Mouse (Mus musculus): ENCODE data around the gene Gm10271.
A peak's percentile ranks its signal among the peaks of the same experiment; 100 is the strongest.

Gene Gm10271

DNA sequence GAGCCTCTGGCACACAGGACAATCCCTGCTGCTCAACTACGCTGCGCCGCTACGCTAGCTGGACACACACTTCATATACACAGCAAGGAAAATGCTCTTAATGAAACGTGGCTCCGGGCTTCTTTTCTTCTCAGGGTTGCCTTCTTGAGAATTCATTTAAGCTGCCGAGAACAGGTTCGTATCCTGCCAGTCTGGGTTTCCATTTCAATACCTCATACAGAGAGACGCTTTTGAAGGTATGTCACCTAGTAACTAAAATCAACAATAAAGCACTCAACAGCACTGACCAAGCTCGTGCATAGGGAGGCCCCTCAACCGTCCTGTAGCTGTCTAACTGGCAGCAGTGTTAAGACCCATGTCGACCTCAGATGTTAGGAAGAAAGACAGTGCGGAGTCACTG, 40.0 kb downstream of the Gm10271 start:
- DNase-seq (ENCODE audit: low read depth) = no peak

GRCm38 (mm10) chr10:116931497-116932179, 40.8 kb downstream of the Gm10271 start:
- no peak for DNase-seq (ENCODE audit: low read depth)

GRCm38 (mm10) chr10:116930936-116931335, 41.5 kb downstream of the Gm10271 start:
- DNase-seq (ENCODE audit: low read depth) = no peak

DNA sequence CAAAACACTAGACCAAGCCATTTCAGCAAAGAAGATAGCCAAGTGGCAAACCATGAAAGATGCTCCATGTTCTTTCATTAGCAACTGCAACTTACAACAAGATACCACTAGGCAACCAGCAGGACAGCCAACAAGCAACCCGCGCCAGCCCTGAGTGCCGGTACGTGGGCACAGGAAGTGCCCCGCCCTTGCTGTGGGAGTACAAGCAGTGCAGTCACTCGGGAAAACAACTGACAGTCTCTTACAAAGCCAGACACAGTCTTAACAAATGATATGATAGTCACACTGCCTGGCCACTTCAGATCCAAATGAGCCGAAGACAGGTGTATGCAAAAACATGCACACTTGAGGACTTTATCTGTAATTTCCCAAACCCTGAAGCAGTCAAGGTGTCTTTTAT, 41.9 kb downstream of the Gm10271 start:
- no peak for DNase-seq (ENCODE audit: low read depth)

GRCm38 (mm10) chr10:116928826-116929225, 43.6 kb downstream of the Gm10271 start:
- DNase-seq (ENCODE audit: low read depth) = no peak

DNA sequence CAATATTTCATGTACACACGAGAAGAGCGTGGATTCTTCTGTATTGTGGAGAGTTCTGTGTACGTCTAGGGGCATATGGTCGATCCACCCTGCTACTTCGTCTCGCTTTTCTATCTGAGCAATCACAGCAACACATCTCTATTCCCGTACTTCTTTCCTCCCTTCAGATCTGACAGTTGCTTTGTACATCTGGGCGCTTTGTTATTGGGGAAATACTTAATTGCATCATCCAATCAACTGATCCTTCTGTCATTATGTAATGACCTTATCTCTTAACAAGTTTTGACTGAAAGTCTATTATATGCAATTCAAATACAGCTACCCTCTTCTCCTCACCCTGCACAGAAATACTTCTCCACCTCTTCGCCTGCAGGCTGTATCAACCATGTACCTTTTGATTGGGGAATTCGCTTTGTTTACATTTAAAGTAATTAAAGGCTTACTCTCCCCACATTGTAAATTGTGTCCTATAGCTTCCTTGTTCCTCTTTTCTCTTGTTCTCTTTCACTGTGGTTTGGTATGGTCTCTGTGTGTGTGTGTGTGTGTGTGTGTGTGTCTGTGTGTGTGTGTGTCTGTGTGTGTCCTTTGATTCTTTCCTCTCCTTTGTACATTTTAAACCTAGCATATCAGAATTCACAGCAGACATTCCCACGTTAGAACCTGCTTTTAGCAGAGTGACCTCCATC, 45.8 kb downstream of the Gm10271 start:
- DNase-seq (ENCODE audit: low read depth) = no peak

DNA sequence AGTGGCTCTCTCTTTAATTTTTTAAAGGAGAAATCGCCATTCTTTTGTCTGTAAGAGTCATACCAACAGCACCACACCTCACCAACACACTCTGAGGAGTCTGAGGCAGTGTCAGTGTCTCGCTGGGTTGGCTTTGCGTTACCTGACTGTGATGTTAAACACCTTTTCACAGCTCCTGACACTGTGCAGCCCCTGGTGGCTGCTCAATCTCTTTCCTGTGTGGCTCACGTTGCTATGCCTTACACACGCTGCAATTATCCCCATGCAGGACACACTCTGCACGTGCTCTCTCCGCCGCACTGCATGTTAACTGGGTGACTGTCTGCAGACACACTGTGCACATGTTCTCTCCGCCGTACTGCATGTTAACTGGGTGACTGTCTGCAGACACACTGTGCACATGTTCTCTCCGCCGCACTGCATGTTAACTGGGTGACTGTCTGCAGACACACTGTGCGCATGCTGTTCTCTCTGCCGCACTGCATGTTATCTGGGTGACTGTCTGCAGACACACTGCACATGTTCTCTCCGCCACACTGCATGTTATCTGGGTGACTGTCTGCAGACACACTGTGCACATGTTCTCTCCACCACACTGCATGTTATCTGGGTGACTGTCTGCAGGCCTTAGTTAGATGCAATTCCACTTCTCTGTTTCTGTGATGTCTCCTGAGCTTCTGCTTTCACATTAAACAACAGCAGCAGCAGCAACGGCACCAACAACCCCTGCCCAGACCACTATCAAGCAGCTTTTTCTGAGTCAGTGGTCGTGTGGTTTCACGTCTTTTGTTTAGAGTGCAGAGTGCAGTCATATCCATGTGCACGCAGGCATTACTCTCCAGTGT, 48.5 kb downstream of the Gm10271 start:
- no peak for DNase-seq (ENCODE audit: low read depth)

DNA sequence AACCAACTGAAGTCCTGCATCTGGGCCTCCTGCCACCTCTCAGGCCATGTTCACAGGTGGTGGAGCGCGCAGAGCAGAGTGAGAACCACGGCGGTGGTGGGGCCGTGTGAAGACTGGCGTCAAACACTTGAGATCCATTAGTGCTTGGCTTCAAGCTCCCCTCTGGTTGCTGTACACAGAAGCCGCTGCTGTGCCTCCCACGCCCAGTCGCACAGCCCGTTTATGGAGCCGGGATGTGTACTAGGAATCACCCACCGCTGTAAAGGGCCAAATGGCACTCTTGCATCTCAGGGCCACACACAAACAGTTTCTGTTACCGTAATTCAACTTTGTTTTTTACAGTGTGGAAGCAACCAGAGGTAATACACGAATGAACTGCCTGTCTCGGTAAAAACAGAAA, 50.2 kb downstream of the Gm10271 start:
- no peak for DNase-seq (ENCODE audit: low read depth)

- DNase-seq (ENCODE audit: low read depth) = no peak
Measured at GRCm38 (mm10) chr10:116921416-116921815, 51.0 kb downstream of the Gm10271 start.

DNA sequence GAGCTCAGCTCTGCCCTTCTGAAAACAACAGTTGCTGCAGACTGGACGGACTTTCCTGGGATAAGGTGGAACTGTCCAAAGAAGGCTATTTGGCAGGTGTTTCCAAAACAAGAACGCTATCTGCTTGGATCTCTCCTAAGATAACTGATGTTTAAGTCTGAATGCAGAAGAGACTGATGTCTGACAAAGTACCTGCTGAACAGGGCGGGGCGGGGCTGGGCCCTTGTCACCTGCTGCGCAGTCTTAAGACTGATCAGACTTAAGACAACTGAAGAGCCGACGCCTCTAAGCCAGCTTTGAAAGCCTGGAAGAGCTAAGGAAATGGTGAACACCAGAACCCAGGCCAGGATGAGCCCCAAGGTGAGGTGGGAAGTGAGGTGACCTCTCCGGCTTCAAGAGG, 51.8 kb downstream of the Gm10271 start:
- DNase-seq (ENCODE audit: low read depth) = no peak

- DNase-seq (ENCODE audit: low read depth) = no peak
Measured at GRCm38 (mm10) chr10:116919368-116920317, 52.8 kb downstream of the Gm10271 start.

- no peak for DNase-seq (ENCODE audit: low read depth)
Measured at GRCm38 (mm10) chr10:116916581-116916980, 55.8 kb downstream of the Gm10271 start.

DNA sequence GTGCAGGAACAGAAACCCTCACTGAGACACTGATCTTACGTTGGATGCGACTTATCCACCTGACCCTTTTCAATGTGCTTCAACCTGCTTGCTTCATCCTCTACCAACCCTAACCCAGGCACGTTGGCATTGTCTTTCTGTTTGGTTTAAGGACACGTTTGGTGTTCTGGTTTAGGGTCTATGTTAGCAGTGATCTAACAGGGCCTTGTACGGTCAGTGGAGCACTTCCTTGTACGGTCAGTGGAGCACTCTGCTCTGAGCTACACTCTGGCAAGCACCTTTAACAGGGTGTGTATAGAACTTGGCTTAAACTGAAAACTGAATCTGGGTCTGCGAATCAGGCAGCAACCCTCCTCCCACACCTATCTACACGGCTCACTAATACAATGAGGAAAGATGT, 57.1 kb downstream of the Gm10271 start:
- DNase-seq (ENCODE audit: low read depth) = no peak

DNA sequence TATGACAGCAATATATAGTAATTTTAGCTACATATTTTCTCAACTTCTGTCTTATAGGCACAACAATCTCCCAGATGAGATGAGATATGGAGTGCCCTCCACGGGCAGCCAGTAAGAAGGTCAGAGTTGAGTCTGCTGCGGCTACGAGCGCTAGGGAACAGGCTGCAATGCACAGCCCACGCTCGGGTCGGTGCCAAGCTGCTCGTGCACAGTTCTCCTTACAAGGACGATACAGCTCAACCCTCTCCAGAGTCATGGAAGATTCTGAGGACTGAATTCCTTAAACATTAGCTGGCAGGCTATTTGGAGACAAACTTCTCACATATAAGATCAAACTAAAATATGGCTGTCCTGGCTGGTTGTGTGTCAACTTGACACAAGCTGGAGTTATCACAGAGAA, 57.8 kb downstream of the Gm10271 start:
- no peak for DNase-seq (ENCODE audit: low read depth)

GRCm38 (mm10) chr10:116913647-116914273, 58.6 kb downstream of the Gm10271 start:
- DNase-seq (ENCODE audit: low read depth) = no peak

GRCm38 (mm10) chr10:116912850-116913249, 59.6 kb downstream of the Gm10271 start:
- DNase-seq (ENCODE audit: low read depth) = no peak

GRCm38 (mm10) chr10:116908901-116909642, 63.3 kb downstream of the Gm10271 start:
- DNase-seq (ENCODE audit: low read depth) = peak; percentile 58
